Mouse (Mus musculus) heart, postnatal 0 days (tissue): ENCODE data around the gene Sestd1.

Experiments used
- CTCF ChIP-seq: IDR thresholded peaks from 2 replicates; pipeline ENCODE4 v1.5.1; 2016; ENCODE audit warnings: antibody characterized with exemption, control low read depth, low read depth
- EP300 ChIP-seq: IDR thresholded peaks from 2 replicates; pipeline ENCODE4 v1.6.1; 2016; ENCODE audit warnings: antibody characterized with exemption, low read depth

DNA sequence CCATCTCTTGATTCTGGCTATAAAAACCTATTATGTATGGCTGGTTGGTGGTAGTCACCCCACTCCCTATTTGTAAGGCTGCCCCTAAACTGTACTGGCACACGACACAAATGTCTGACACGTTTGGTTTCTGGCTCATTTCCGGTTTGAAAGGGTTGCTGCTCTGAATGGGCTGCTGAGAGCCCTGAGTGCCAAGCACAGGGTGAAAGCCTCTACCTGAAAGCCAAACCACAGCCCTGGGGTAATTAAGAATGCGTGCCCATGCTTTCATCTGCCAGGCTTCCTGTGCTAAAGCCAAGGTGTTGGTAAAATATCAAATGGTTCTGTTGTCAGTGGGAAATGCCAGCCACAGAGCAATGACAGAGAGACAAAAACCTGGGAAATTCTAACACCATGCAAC is 132.2 kb downstream of the Sestd1 start:
- no peak for TF ChIP-seq CTCF
- no peak for TF ChIP-seq EP300
